Mouse (Mus musculus) MEL (cell line): ENCODE measurements at regions not wholly inside any gene's neighbourhood (a gene's known extent, or its start where the extent isn't known, plus 50 kb on each side); places are given as distances from the start of the nearest gene placed in this dataset.

ENCODE experiments used
- DNase-seq: peaks from one replicate; pipeline ENCODE4 v3.0.0; 2011; ENCODE audit warnings: low read depth, low spot score
- H3K27ac ChIP-seq: 2 replicates; pipeline ENCODE4 v1.5.1; 2012; ENCODE audit warnings: low read depth, mild to moderate bottlenecking, control low read depth, low read length, moderate library complexity; ENCODE audit not compliant: control insufficient read depth
- H3K27me3 ChIP-seq, 2 experiments: fragments of 150-350 bp in 1 of 2; sonication (generic) in 1 of 2; 2 replicates each; pipeline ENCODE4 v1.6.1; 2012; ENCODE audit warnings: low read length in 2 of 2, mild to moderate bottlenecking in 2 of 2, improper control_type of control experiment in 1 of 2, moderate library complexity in 1 of 2; ENCODE audit not compliant: insufficient read depth in 2 of 2, control insufficient read depth in 1 of 2
- H3K36me3 ChIP-seq, 2 experiments: 2 replicates each; pipeline ENCODE4 v1.6.1; 2012 to 2014; ENCODE audit warnings: low read length in 2 of 2, improper control_type of control experiment in 1 of 2, inconsistent platforms in 1 of 2, mild to moderate bottlenecking in 1 of 2; ENCODE audit not compliant: insufficient read depth in 2 of 2, control insufficient read depth in 1 of 2
- H3K4me1 ChIP-seq, 2 experiments: fragments of 150-350 bp in 1 of 2; sonication (generic) in 1 of 2; 2 replicates each; pipeline ENCODE4 v1.6.1; 2012; ENCODE audit warnings: low read length in 2 of 2, improper control_type of control experiment in 1 of 2, mild to moderate bottlenecking in 1 of 2; ENCODE audit not compliant: insufficient read depth in 2 of 2, control insufficient read depth in 1 of 2
- H3K4me3 ChIP-seq, 2 experiments: fragments of 150-350 bp in 1 of 2; sonication (generic) in 1 of 2; 2 replicates each; pipeline ENCODE4 v1.5.1; 2012; ENCODE audit warnings: low read depth in 2 of 2, low read length in 2 of 2, mild to moderate bottlenecking in 2 of 2, moderate library complexity in 2 of 2, control low read depth in 1 of 2, improper control_type of control experiment in 1 of 2; ENCODE audit not compliant: control insufficient read depth in 1 of 2, insufficient read depth in 1 of 2
- H3K79me2 ChIP-seq: 2 replicates; pipeline ENCODE4 v1.6.1; 2012; ENCODE audit warnings: mild to moderate bottlenecking, low read length, moderate library complexity; ENCODE audit not compliant: control insufficient read depth, poor library complexity, insufficient read depth
- H3K9ac ChIP-seq: 2 replicates; pipeline ENCODE4 v1.6.1; 2012; ENCODE audit warnings: low read depth, mild to moderate bottlenecking, control low read depth, low read length, moderate library complexity; ENCODE audit not compliant: control insufficient read depth, poor library complexity, severe bottlenecking
- H3K9me3 ChIP-seq: fragments of 150-350 bp; sonication (generic); replicated peaks from 2 replicates; pipeline ENCODE4 v1.6.1; 2012; ENCODE audit warnings: mild to moderate bottlenecking, low read length, improper control_type of control experiment, moderate library complexity; ENCODE audit not compliant: insufficient read depth
- CTCF ChIP-seq, 3 experiments: IDR thresholded peaks in 2 of 3; conservative IDR thresholded peaks in 1 of 3; 2 replicates each; pipeline ENCODE4 v1.5.1; 2011 to 2012; ENCODE audit warnings: low read length in 3 of 3, low read depth in 2 of 3, mild to moderate bottlenecking in 2 of 3, improper control_type of control experiment in 1 of 3, inconsistent platforms in 1 of 3, mixed read lengths in 1 of 3, moderate library complexity in 1 of 3; ENCODE audit not compliant: control insufficient read depth in 1 of 3, insufficient read depth in 1 of 3, poor library complexity in 1 of 3, severe bottlenecking in 1 of 3
- ELF1 ChIP-seq: IDR thresholded peaks from 2 replicates; pipeline ENCODE4 v1.6.1; 2014; ENCODE audit warnings: low read depth, mild to moderate bottlenecking, inconsistent platforms, low read length, improper control_type of control experiment, moderate library complexity
- EP300 ChIP-seq, 2 experiments: IDR thresholded peaks; 2 replicates each; pipeline ENCODE4 v1.6.1; 2011; ENCODE audit warnings: improper control_type of control experiment in 2 of 2, low read length in 2 of 2, low read depth in 1 of 2, mild to moderate bottlenecking in 1 of 2
- ETS1 ChIP-seq: IDR thresholded peaks from 2 replicates; pipeline ENCODE4 v1.6.1; 2012; ENCODE audit warnings: low read depth, mild to moderate bottlenecking, inconsistent platforms, low read length, improper control_type of control experiment, moderate library complexity
- GABPA ChIP-seq: IDR thresholded peaks from 2 replicates; pipeline ENCODE4 v1.6.1; 2012; ENCODE audit warnings: low read depth, mild to moderate bottlenecking, inconsistent platforms, low read length, improper control_type of control experiment, moderate library complexity
- HCFC1 ChIP-seq: IDR thresholded peaks from 2 replicates; pipeline ENCODE4 v1.6.1; 2012; ENCODE audit warnings: low read depth, mild to moderate bottlenecking, inconsistent platforms, low read length, improper control_type of control experiment, moderate library complexity
- JUND ChIP-seq: IDR thresholded peaks from 2 replicates; pipeline ENCODE4 v1.6.1; 2011; ENCODE audit warnings: low read depth, mild to moderate bottlenecking, improper control_type of control experiment, low read length
- KAT2A ChIP-seq: conservative IDR thresholded peaks from 2 replicates; pipeline ENCODE4 v1.6.1; 2012; ENCODE audit warnings: low read depth, low read length, improper control_type of control experiment, inconsistent platforms
- MAFK ChIP-seq: IDR thresholded peaks from 2 replicates; pipeline ENCODE4 v1.6.1; 2011; ENCODE audit warnings: low read depth, mild to moderate bottlenecking, low read length, improper control_type of control experiment, borderline replicate concordance
- MAX ChIP-seq: IDR thresholded peaks from 2 replicates; pipeline ENCODE4 v1.6.1; 2011; ENCODE audit warnings: low read length, improper control_type of control experiment
- MEF2A ChIP-seq: IDR thresholded peaks from 2 replicates; pipeline ENCODE4 v1.6.1; 2014; ENCODE audit warnings: low read depth, mild to moderate bottlenecking, inconsistent platforms, low read length, improper control_type of control experiment; ENCODE audit not compliant: poor library complexity, insufficient replicate concordance, severe bottlenecking; ENCODE audit errors: extremely low read depth
- NRF1 ChIP-seq: IDR thresholded peaks from 2 replicates; pipeline ENCODE4 v1.6.1; 2014; ENCODE audit warnings: low read depth, mild to moderate bottlenecking, inconsistent platforms, low read length, improper control_type of control experiment, moderate library complexity; ENCODE audit not compliant: poor library complexity, insufficient read depth, severe bottlenecking
- POLR2AphosphoS2 ChIP-seq: IDR thresholded peaks from 2 replicates; pipeline ENCODE4 v1.6.1; 2011; ENCODE audit warnings: low read length, improper control_type of control experiment
- POLR2AphosphoS5 ChIP-seq: IDR thresholded peaks from 2 replicates; pipeline ENCODE4 v1.6.1; 2012; ENCODE audit warnings: low read depth, borderline replicate concordance, mild to moderate bottlenecking, inconsistent platforms, low read length, moderate library complexity, mixed read lengths
- RAD21 ChIP-seq: IDR thresholded peaks from 2 replicates; pipeline ENCODE4 v1.6.1; 2011; ENCODE audit warnings: mild to moderate bottlenecking, low read depth, low read length, improper control_type of control experiment
- TAL1 ChIP-seq: IDR thresholded peaks from 2 replicates; pipeline ENCODE4 v1.6.1; 2012; ENCODE audit warnings: mild to moderate bottlenecking, inconsistent platforms, low read length, moderate library complexity, mixed read lengths
- TBP ChIP-seq: IDR thresholded peaks from 2 replicates; pipeline ENCODE4 v1.8.0; 2011; ENCODE audit warnings: low read depth, low read length, improper control_type of control experiment
- UBTF ChIP-seq: IDR thresholded peaks from 2 replicates; pipeline ENCODE4 v1.6.1; 2012; ENCODE audit warnings: low read depth, mild to moderate bottlenecking, inconsistent platforms, low read length, improper control_type of control experiment, moderate library complexity, borderline replicate concordance; ENCODE audit not compliant: insufficient read depth
- USF1 ChIP-seq: IDR thresholded peaks from 2 replicates; pipeline ENCODE4 v1.6.1; 2014; ENCODE audit warnings: low read depth, mild to moderate bottlenecking, inconsistent platforms, low read length, improper control_type of control experiment, moderate library complexity
- USF2 ChIP-seq, 2 experiments: IDR thresholded peaks; 2 replicates each; pipeline ENCODE4 v1.6.1; 2011 to 2012; ENCODE audit warnings: improper control_type of control experiment in 2 of 2, low read length in 2 of 2, borderline replicate concordance in 1 of 2, inconsistent platforms in 1 of 2, low read depth in 1 of 2, mild to moderate bottlenecking in 1 of 2; ENCODE audit not compliant: insufficient read depth in 1 of 2
- ZC3H11A ChIP-seq: IDR thresholded peaks from 2 replicates; pipeline ENCODE4 v1.6.1; 2012; ENCODE audit warnings: low read depth, mild to moderate bottlenecking, inconsistent platforms, low read length, improper control_type of control experiment
- ZKSCAN1 ChIP-seq: IDR thresholded peaks from 2 replicates; pipeline ENCODE4 v1.6.1; 2012; ENCODE audit warnings: low read depth, mild to moderate bottlenecking, inconsistent platforms, low read length, improper control_type of control experiment, moderate library complexity
- ZMIZ1 ChIP-seq: IDR thresholded peaks from 2 replicates; pipeline ENCODE4 v1.6.1; 2012; ENCODE audit warnings: low read depth, mild to moderate bottlenecking, inconsistent platforms, low read length, improper control_type of control experiment, moderate library complexity
- ZNF384 ChIP-seq: IDR thresholded peaks from 2 replicates; pipeline ENCODE4 v1.6.1; 2012; ENCODE audit warnings: low read depth, mild to moderate bottlenecking, inconsistent platforms, low read length, improper control_type of control experiment

GRCm38 (mm10) chr13:59216686-59217298 lies 368.2 kb downstream of the Agtpbp1 start:
- Histone ChIP-seq H3K27me3 (no peaks in the 10 kb centered on the region), H3K9ac (no peak overlapping the region), H3K27ac (no peak overlapping the region), H3K4me3 (no peak overlapping the region), H3K4me1 (no peaks in the 10 kb centered on the region), H3K9me3 (no peaks in the 10 kb centered on the region), H3K79me2 (no peaks in the 10 kb centered on the region), H3K36me3 (no peaks in the 10 kb centered on the region)
- TF ChIP-seq USF2 (IDR thresholded peaks at IDR 0.05; ENCODE audit: borderline replicate concordance in 1 of 2, insufficient read depth in 1 of 2, low read depth in 1 of 2, low read length in 2 of 2), result no peak
- no peak for DNase-seq

DNA sequence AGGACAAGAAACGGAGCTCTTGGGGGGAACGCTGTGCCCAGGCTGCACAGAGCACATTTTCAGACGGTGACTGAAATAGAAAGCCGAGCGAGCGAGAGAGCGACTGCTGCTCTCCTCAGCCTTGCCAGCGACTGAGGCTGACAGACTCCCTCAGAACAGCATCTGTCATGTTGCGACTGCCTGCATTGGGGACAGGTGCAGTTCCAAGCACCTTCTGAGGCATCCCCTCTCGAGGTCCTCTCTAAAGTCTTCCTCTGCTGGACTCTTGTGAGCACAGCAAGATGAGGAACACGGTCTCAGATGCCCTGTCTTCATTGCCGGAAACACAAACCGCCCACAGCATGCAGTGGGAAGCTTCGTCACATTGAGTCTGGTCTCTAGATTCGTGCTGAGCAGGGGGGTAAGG lies 372.7 kb downstream of the Agtpbp1 start:
- H3K27ac ChIP-seq, result no peak overlapping the region

DNA sequence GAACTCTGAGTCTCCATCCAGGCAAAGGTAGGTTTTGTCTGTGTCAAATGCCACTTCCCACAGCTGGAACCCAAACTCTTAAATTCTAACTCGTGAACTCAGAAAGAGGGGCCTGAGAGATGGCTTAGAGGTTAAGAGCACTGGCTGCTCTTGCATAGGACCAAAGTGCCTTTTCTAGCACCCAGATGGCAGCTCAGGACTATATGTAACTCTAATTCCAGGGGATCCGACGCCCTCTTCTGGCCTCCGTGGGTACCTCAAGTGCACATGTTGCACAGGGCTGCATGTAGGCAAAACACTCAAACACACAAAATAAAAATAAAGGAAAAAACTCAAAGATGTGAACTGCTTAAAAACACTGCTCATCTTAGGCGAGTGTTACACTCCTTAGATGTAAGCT lies 374.2 kb downstream of the Agtpbp1 start:
- Histone ChIP-seq H3K9me3 (no peaks in the 10 kb centered on the region), H3K9ac (no peak overlapping the region), H3K4me3 (no peak overlapping the region), H3K27me3 (no peaks in the 10 kb centered on the region), H3K27ac (no peak overlapping the region), H3K36me3 (no peaks in the 10 kb centered on the region; a peak in 1 of 4 replicates), H3K79me2 (no peaks in the 10 kb centered on the region), H3K4me1 (peaks cover 0 to 5% of the 10 kb centered on the region in 2 experiments; a peak in 1 of 4 replicates)
- DNase-seq, result peak; percentile 38
- TF ChIP-seq GABPA (no peak), CTCF (IDR thresholded peaks at IDR 0.05 in 2 of 3, conservative IDR thresholded peaks at IDR 0.05 in 1 of 3; ENCODE audit: control insufficient read depth in 1 of 3, insufficient read depth in 1 of 3, low read depth in 2 of 3, low read length in 3 of 3, poor library complexity in 1 of 3, severe bottlenecking in 1 of 3) (peak; percentile 28 to 64 (median 59); a peak in 5 of 6 replicates), ZC3H11A (peak; percentile 51), KAT2A (no peak), MEF2A (no peak), EP300 (IDR thresholded peaks at IDR 0.05; ENCODE audit: low read depth in 1 of 2, low read length in 2 of 2) (no peak), ZMIZ1 (no peak), TBP (no peak), MAX (no peak), TAL1 (no peak), MAFK (no peak), ETS1 (no peak), UBTF (no peak), ZNF384 (no peak), HCFC1 (no peak), NRF1 (no peak), ZKSCAN1 (no peak), POLR2AphosphoS5 (no peak), USF2 (IDR thresholded peaks at IDR 0.05; ENCODE audit: borderline replicate concordance in 1 of 2, insufficient read depth in 1 of 2, low read depth in 1 of 2, low read length in 2 of 2) (no peak), JUND (no peak)

More for the DNA sequence above, 372.7 kb downstream of the Agtpbp1 start:
- Histone ChIP-seq H3K79me2 (no peaks in the 10 kb centered on the region), H3K4me1 (peaks cover 0 to 5% of the 10 kb centered on the region in 2 experiments; a peak in 1 of 4 replicates), H3K9me3 (no peaks in the 10 kb centered on the region), H3K36me3 (no peaks in the 10 kb centered on the region; a peak in 1 of 4 replicates), H3K4me3 (no peak overlapping the region), H3K9ac (no peak overlapping the region), H3K27me3 (no peaks in the 10 kb centered on the region)
- TF ChIP-seq RAD21, result no peak
- no peak for TF ChIP-seq POLR2AphosphoS5
- no peak for TF ChIP-seq USF2 (IDR thresholded peaks at IDR 0.05; ENCODE audit: borderline replicate concordance in 1 of 2, insufficient read depth in 1 of 2, low read depth in 1 of 2, low read length in 2 of 2)
- TF ChIP-seq USF1, result no peak
- no peak for TF ChIP-seq NRF1
- no peak for TF ChIP-seq JUND
- TF ChIP-seq POLR2AphosphoS2, result no peak
- no peak for TF ChIP-seq MAX
- no peak for TF ChIP-seq ELF1
- TF ChIP-seq GABPA, result no peak
- no peak for DNase-seq
